Mouse (Mus musculus): Measurements from ENCODE around the gene Kif11. TPM values are rescaled to one million over a fixed set of nuclear protein-coding genes. Genes with fewer than 3 reads are reported as not detected.

Gene Kif11
- polyA plus RNA-seq, 1 experiment from 2014 or later = 62.6 TPM

DNA sequence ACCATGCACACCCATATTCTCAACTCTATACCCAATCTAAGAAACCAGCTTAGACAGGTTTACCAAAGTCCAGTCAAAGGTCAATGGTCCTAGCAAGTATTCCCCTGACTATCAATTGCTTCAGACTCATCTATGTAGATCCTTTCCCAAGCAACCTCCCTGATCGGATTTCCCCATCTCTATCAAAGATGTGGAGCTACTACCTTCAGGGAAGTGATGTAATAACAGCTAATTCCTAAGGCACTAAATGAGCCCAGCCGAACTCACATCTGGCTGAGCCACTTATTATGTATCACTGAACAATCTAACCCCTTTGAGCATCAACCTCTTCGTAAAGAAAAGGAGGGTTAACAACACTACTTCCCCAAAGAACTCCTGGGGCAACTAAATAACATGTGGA is 23.4 kb upstream of the Kif11 start:
- H3K27me3 ChIP-seq = no peaks in the 10 kb centered on the region
- H3K4me3 ChIP-seq = no peak overlapping the region
- H3K4me1 ChIP-seq = no peaks in the 10 kb centered on the region
- H3K27ac ChIP-seq = no peak overlapping the region
- WGBS = 74% methylated on average over 3 of the region's 3 CpGs
- no peak overlapping the region for H3K4me2 ChIP-seq
- H3K9ac ChIP-seq = no peak overlapping the region
- ATAC-seq (ENCODE audit: insufficient number of reproducible peaks, insufficient read depth, low FRiP score, low TSS enrichment, low read depth) = no peak
- peaks cover 10% of the 10 kb centered on the region; the same call in 1 of the 2 replicates for H3K9me3 ChIP-seq
- H3K36me3 ChIP-seq = peaks cover 8% of the 10 kb centered on the region; the same call in 1 of the 2 replicates

- WGBS = 83% methylated on average over 6 of the region's 6 CpGs
- Histone ChIP-seq H3K9ac (no peak overlapping the region), H3K36me3 (peaks cover 8% of the 10 kb centered on the region; the same call in 1 of the 2 replicates), H3K4me1 (no peaks in the 10 kb centered on the region), H3K4me3 (no peak overlapping the region), H3K27me3 (no peaks in the 10 kb centered on the region), H3K27ac (no peak overlapping the region), H3K9me3 (peaks cover 10% of the 10 kb centered on the region; the same call in 1 of the 2 replicates), H3K4me2 (no peak overlapping the region)
- no peak for ATAC-seq (ENCODE audit: insufficient number of reproducible peaks, insufficient read depth, low FRiP score, low TSS enrichment, low read depth)
Measured at GRCm38 (mm10) chr19:37353331-37353730, 22.9 kb upstream of the Kif11 start.

- no peaks in the 10 kb centered on the region for H3K4me1 ChIP-seq
- 61% methylated on average over 5 of the region's 5 CpGs for WGBS
- H3K27ac ChIP-seq = no peak overlapping the region
- H3K36me3 ChIP-seq = no peaks in the 10 kb centered on the region
- H3K9me3 ChIP-seq = no peaks in the 10 kb centered on the region
- H3K27me3 ChIP-seq = no peaks in the 10 kb centered on the region
- ATAC-seq (ENCODE audit: insufficient number of reproducible peaks, insufficient read depth, low FRiP score, low TSS enrichment, low read depth) = no peak
- H3K9ac ChIP-seq = no peak overlapping the region
- H3K4me3 ChIP-seq = no peak overlapping the region
- H3K4me2 ChIP-seq = no peak overlapping the region
Measured at GRCm38 (mm10) chr19:37360044-37360443, 16.2 kb upstream of the Kif11 start.

DNA sequence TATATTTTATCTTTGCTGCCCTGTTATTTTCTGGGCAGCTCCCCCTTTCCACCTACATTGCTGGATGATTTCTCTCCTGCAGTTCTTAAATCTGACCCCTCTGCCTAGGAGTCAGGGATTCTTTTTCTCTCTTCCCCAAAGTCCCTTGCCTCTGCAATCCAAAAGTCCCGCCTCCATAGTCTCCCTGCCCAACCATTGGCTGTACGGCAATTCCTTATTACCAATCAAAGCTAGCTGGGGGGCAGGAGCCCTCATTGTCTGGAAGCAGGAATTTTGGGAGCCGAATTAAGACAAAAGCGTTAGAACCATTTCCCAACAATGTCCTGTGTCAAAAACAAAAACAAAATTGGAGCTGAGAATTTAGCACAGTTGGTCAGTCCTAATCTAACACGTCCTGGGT is 13.7 kb upstream of the Kif11 start:
- Histone ChIP-seq H3K9me3 (no peaks in the 10 kb centered on the region), H3K36me3 (no peaks in the 10 kb centered on the region), H3K4me1 (no peaks in the 10 kb centered on the region), H3K4me3 (no peak overlapping the region), H3K27ac (no peak overlapping the region), H3K4me2 (no peak overlapping the region), H3K27me3 (no peaks in the 10 kb centered on the region), H3K9ac (no peak overlapping the region)
- no peak for ATAC-seq (ENCODE audit: insufficient number of reproducible peaks, insufficient read depth, low FRiP score, low TSS enrichment, low read depth)
- 32% methylated on average over 5 of the region's 5 CpGs for WGBS

DNA sequence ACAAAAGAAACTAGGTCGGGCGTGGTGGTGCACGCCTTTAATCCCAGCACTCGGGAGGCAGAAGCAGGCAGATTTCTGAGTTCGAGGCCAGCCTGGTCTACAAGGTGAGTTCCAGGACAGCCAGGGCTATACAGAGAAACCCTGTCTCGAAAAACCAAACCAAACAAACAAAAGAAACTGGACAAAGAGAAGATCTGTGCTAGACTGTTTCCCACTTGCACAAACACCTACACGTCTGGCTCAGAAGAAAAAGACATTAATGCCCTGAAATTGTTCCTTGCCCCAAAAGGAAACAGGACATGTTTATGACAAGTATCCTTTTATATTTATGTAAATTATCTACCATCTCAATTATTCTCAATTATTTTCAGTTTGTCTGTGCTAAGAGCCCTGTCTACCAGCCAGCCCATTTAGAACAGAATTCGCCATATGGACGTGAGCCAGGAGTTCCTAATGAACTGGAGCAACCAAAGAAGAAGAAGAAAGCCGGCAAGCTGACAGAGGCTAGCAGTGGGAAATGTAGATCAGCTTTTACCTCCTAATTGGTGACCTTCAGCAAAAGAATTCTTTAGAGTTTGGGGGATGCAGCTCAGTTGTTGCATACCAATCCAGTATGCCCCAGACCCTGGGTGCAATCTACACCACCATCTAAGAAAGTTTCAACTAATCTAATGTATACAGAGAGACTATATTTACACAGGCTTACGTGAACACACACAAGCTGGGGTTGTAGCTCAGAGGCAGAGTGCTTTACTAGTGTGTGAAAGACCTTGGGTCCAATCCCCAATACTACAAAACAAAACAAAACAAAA is 12.9 kb upstream of the Kif11 start:
- Histone ChIP-seq H3K27me3 (no peaks in the 10 kb centered on the region), H3K36me3 (no peaks in the 10 kb centered on the region), H3K27ac (no peak overlapping the region), H3K4me1 (no peaks in the 10 kb centered on the region), H3K4me2 (no peak overlapping the region), H3K9ac (no peak overlapping the region), H3K4me3 (no peak overlapping the region), H3K9me3 (no peaks in the 10 kb centered on the region)
- WGBS = 84% methylated on average over 11 of the region's 11 CpGs
- no peak for ATAC-seq (ENCODE audit: insufficient number of reproducible peaks, insufficient read depth, low FRiP score, low TSS enrichment, low read depth)

- ATAC-seq (ENCODE audit: insufficient number of reproducible peaks, insufficient read depth, low FRiP score, low TSS enrichment, low read depth) = no peak
- Histone ChIP-seq H3K4me2 (no peak overlapping the region), H3K9ac (no peak overlapping the region), H3K27ac (no peak overlapping the region), H3K9me3 (no peaks in the 10 kb centered on the region), H3K27me3 (no peaks in the 10 kb centered on the region), H3K4me1 (no peaks in the 10 kb centered on the region), H3K4me3 (no peak overlapping the region), H3K36me3 (no peaks in the 10 kb centered on the region)
- WGBS = 73% methylated on average over 1 of the region's 1 CpGs
Measured at GRCm38 (mm10) chr19:37368990-37369389, 7.2 kb upstream of the Kif11 start.

DNA sequence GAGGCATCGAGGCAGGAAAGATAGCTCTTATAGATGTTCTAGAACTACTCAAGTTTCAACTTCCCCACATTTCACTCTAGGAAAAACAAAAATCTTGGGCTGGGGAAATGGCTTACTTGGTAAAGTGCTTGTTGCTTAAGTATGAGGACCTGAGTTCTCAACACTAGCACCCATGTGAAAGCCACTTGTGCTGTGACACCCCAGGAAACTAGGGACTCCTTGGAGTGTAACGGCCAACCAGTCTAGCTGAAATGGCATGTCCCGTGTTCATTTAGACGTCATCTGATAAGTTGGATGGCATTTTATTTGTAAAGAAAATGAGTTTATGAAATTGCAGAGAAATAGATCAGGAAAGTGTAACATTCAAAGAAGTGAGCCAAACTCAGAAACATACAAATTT is 6.3 kb upstream of the Kif11 start:
- no peak for ATAC-seq (ENCODE audit: insufficient number of reproducible peaks, insufficient read depth, low FRiP score, low TSS enrichment, low read depth)
- Histone ChIP-seq H3K9me3 (no peaks in the 10 kb centered on the region), H3K9ac (no peak overlapping the region), H3K4me3 (no peak overlapping the region), H3K27ac (no peak overlapping the region), H3K36me3 (no peaks in the 10 kb centered on the region), H3K4me1 (no peaks in the 10 kb centered on the region), H3K4me2 (no peak overlapping the region), H3K27me3 (no peaks in the 10 kb centered on the region)
- WGBS = 84% methylated on average over 4 of the region's 4 CpGs

DNA sequence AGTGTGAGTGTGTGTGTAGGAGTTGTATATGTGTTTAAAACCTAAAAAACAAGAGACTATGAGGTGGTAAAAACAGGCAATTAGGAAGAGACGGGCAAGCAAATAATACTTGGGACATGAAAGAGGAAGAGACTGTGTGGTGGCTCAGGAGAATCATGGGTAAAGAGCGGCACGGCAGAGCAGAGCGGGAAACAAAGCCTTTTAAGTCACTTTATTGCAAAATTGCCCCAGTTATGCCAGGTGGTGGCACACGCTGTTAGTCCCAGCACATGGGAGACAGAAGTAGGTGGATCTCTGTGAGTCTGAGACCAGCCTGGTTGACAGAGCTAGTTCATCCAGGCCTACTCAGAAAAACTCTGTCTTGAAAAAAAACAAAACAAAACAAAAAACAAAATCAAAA is 5.8 kb upstream of the Kif11 start:
- no peaks in the 10 kb centered on the region for H3K27me3 ChIP-seq
- H3K9me3 ChIP-seq = no peaks in the 10 kb centered on the region
- H3K9ac ChIP-seq = no peak overlapping the region
- H3K4me1 ChIP-seq = no peaks in the 10 kb centered on the region
- no peak overlapping the region for H3K4me2 ChIP-seq
- ATAC-seq (ENCODE audit: insufficient number of reproducible peaks, insufficient read depth, low FRiP score, low TSS enrichment, low read depth) = no peak
- no peaks in the 10 kb centered on the region for H3K36me3 ChIP-seq
- H3K27ac ChIP-seq = no peak overlapping the region
- H3K4me3 ChIP-seq = no peak overlapping the region
- 83% methylated on average over 5 of the region's 5 CpGs for WGBS

- 19% methylated on average over 7 of the region's 7 CpGs for WGBS
Measured at GRCm38 (mm10) chr19:37374941-37375754, 1.1 kb upstream of the Kif11 start.

DNA sequence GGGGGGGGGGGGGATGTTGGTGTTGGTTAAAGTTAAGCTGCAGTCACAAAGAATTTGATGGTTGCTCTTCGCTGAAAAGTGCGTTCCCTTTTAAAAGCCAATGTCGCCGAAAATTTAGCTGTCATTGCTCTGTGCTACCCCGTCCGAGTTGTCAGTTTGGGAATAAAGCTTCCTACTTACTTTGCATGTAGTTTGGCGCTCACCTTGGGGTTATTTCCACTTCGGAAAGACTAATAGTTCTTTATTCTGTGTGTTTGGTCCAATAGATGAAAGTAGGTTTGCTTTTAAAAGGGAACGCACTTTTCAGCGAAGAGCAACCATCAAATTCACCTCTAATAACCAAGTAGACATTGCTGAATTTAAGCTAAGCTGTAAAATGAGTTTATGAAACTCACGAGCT is 638 bp downstream of the Kif11 start:
- Histone ChIP-seq H3K36me3 (no peaks in the 10 kb centered on the region), H3K9ac (peak overlapping the region; percentile 79), H3K27me3 (no peaks in the 10 kb centered on the region), H3K4me1 (peaks cover 12% of the 10 kb centered on the region), H3K27ac (no peak overlapping the region), H3K4me3 (peak overlapping the region; percentile 86), H3K9me3 (no peaks in the 10 kb centered on the region), H3K4me2 (peak overlapping the region; percentile 67)
- under 1% methylated on average over 11 of the region's 11 CpGs for WGBS
- ATAC-seq (ENCODE audit: insufficient number of reproducible peaks, insufficient read depth, low FRiP score, low TSS enrichment, low read depth) = no peak

More at GRCm38 (mm10) chr19:37374941-37375754, 1.1 kb upstream of the Kif11 start:
- no peaks in the 10 kb centered on the region for H3K36me3 ChIP-seq
- no peak for ATAC-seq (ENCODE audit: insufficient number of reproducible peaks, insufficient read depth, low FRiP score, low TSS enrichment, low read depth)
- H3K27me3 ChIP-seq = no peaks in the 10 kb centered on the region
- H3K4me3 ChIP-seq = peak overlapping the region; percentile 86
- peaks cover 12% of the 10 kb centered on the region for H3K4me1 ChIP-seq
- no peaks in the 10 kb centered on the region for H3K9me3 ChIP-seq
- H3K27ac ChIP-seq = peak overlapping the region; percentile 98
- peak overlapping the region; percentile 79 for H3K9ac ChIP-seq
- H3K4me2 ChIP-seq = peak overlapping the region; percentile 68

- H3K27ac ChIP-seq = no peak overlapping the region
- peak overlapping the region; percentile 86 for H3K4me3 ChIP-seq
- H3K4me1 ChIP-seq = peaks cover 12% of the 10 kb centered on the region
- H3K9ac ChIP-seq = peak overlapping the region; percentile 79
- no peaks in the 10 kb centered on the region for H3K27me3 ChIP-seq
- H3K9me3 ChIP-seq = no peaks in the 10 kb centered on the region
- H3K36me3 ChIP-seq = no peaks in the 10 kb centered on the region
- ATAC-seq (ENCODE audit: insufficient number of reproducible peaks, insufficient read depth, low FRiP score, low TSS enrichment, low read depth) = no peak
- peak overlapping the region; percentile 67 for H3K4me2 ChIP-seq
- WGBS = 27% methylated on average over 8 of the region's 8 CpGs
Measured at GRCm38 (mm10) chr19:37377404-37377990, 1.3 kb downstream of the Kif11 start.
